Mouse (Mus musculus) intestine, embryonic 16.5 days (tissue): Measurements from ENCODE around the gene Mnd1. TPM values are rescaled to one million over a fixed set of nuclear protein-coding genes. Genes with fewer than 3 reads are reported as not detected.

Experiments used
- ATAC-seq: fragments of 200-750 bp; cut with Nextera tagmentation; 2 replicates; pipeline ENCODE4 v1.8.0; 2017; ENCODE audit warnings: moderate TSS enrichment, moderate library complexity
- H3K27ac ChIP-seq: fragments of 300-500 bp; sonication (generic); 2 replicates; pipeline ENCODE4 v1.5.1; 2014; ENCODE audit warnings: mild to moderate bottlenecking, low read length
- H3K27me3 ChIP-seq: fragments of 300-500 bp; sonication (generic); replicated peaks from 2 replicates; pipeline ENCODE4 v1.6.1; 2014; ENCODE audit warnings: low read length, control low read depth, mixed read lengths; ENCODE audit not compliant: control insufficient read depth, insufficient read depth
- H3K36me3 ChIP-seq: fragments of 300-500 bp; sonication (generic); 2 replicates; pipeline ENCODE4 v1.6.1; 2014; ENCODE audit warnings: low read length, control low read depth; ENCODE audit not compliant: control insufficient read depth, insufficient read depth
- H3K4me1 ChIP-seq: fragments of 300-500 bp; sonication (generic); 2 replicates; pipeline ENCODE4 v1.6.1; 2014; ENCODE audit warnings: low read length, control low read depth, mixed read lengths; ENCODE audit not compliant: control insufficient read depth, insufficient read depth
- H3K4me2 ChIP-seq: fragments of 300-500 bp; sonication (generic); 2 replicates; pipeline ENCODE4 v1.6.1; 2014; ENCODE audit warnings: low read depth, low read length, control low read depth
- H3K4me3 ChIP-seq: fragments of 300-500 bp; sonication (generic); 2 replicates; pipeline ENCODE4 v1.5.1; 2014; ENCODE audit warnings: mild to moderate bottlenecking, low read length
- H3K9ac ChIP-seq: fragments of 300-500 bp; sonication (generic); 2 replicates; pipeline ENCODE4 v1.6.1; 2014; ENCODE audit warnings: low read depth, low read length
- H3K9me3 ChIP-seq: fragments of 300-500 bp; sonication (generic); 2 replicates; pipeline ENCODE4 v1.6.1; 2016; ENCODE audit warnings: low read length, control low read depth; ENCODE audit not compliant: control insufficient read depth
- WGBS: fragments of 180-500 bp; shearing (Covaris S2); extraction: QIAGEN DNeasy Blood & Tissue Kit; methylation state at CpG from one replicate; pipeline ENCODE4 v1.1.7; 2014; 5-methylcytosine and 5-hydroxymethylcytosine counted together
- polyA plus RNA-seq: library from polyadenylated mRNA; unstranded; fragments of >200 nt; fragmentation: Nextera tagmentation; extraction: Ambion mirVana; gene quantifications from 2 replicates; pipeline ENCODE4 v1.2.1, GENCODE M21; 2015

The Mnd1 gene
- polyA plus RNA-seq, 1 experiment from 2014 or later, result 9.9 TPM

DNA sequence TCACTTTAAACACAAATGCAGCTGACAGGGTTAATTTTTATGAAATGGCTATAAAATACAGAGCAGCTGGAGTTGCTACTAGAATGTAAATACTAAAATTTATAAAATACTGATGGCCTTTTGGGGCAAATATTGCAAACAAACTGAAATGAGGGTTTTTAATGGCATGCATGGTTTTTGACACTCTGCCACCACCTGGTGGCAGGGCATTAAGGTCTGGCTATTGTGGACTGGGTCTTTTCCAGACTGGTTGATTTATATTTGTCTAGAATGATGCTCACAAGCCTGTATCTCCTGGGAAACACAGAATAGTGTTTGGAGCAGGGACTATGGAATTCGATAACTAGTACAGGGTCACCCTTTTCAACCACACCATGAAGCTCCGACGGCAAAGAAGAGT, 32.1 kb downstream of the Mnd1 start:
- Histone ChIP-seq H3K27me3 (no peaks in the 10 kb centered on the region), H3K4me1 (no peaks in the 10 kb centered on the region), H3K9ac (no peak overlapping the region), H3K4me3 (no peak overlapping the region), H3K4me2 (no peak overlapping the region), H3K27ac (no peak overlapping the region), H3K9me3 (no peaks in the 10 kb centered on the region), H3K36me3 (no peaks in the 10 kb centered on the region)
- no peak for ATAC-seq
- WGBS, result 66% methylated on average over 3 of the region's 3 CpGs

GRCm38 (mm10) chr3:84118718-84119117, 36.9 kb downstream of the Mnd1 start:
- H3K9ac ChIP-seq, result no peak overlapping the region
- H3K36me3 ChIP-seq, result no peaks in the 10 kb centered on the region
- no peak for ATAC-seq
- H3K4me2 ChIP-seq, result no peak overlapping the region
- no peak overlapping the region for H3K27ac ChIP-seq
- H3K9me3 ChIP-seq, result no peaks in the 10 kb centered on the region
- no peaks in the 10 kb centered on the region for H3K4me1 ChIP-seq
- 82% methylated on average over 7 of the region's 7 CpGs for WGBS
- no peak overlapping the region for H3K4me3 ChIP-seq
- H3K27me3 ChIP-seq, result no peaks in the 10 kb centered on the region

DNA sequence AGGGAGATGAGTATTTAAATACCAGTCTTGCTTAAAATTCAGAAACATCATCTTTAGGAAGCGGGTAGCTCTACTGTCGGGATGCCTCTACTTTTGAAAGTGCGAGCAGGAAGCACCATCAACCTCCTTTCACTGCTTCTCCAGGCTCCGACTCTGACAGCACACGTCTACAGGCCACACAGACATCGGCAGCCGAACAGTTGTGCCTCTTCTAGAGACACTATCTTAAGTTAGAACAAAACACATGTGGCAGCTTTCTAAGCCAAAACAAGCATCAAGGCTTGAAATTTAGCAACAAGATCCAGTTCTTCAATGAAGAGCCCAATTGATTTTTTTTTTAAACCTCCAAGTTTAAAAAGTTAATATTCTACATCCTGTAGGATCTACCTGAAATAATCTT, 37.4 kb downstream of the Mnd1 start:
- ATAC-seq, result no peak
- WGBS, result 77% methylated on average over 7 of the region's 7 CpGs
- Histone ChIP-seq H3K4me3 (no peak overlapping the region), H3K9ac (no peak overlapping the region), H3K4me2 (no peak overlapping the region), H3K36me3 (no peaks in the 10 kb centered on the region), H3K4me1 (no peaks in the 10 kb centered on the region), H3K27ac (no peak overlapping the region), H3K9me3 (no peaks in the 10 kb centered on the region), H3K27me3 (no peaks in the 10 kb centered on the region)

DNA sequence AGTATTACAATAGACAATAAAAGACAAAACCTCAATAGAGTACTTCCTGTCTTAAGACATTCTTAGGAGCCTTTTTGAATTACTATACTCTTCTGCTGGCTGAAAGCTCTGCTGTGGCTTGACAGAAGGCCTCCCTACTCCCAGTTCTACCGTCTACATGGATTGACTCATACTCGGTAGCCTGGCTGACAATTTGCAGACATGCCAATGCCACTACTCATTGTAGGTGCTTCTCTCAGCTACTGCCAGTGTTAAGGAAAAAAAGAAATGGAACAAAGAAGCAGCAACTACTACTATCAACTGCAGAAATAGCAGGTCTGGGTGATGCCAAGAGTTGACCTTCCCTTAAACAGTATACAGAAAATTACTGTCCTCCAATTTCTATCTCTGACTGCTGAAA, 47.0 kb downstream of the Mnd1 start:
- H3K4me3 ChIP-seq, result no peak overlapping the region
- H3K9ac ChIP-seq, result no peak overlapping the region
- WGBS, result 74% methylated on average over 2 of the region's 2 CpGs
- H3K4me2 ChIP-seq, result no peak overlapping the region
- no peak overlapping the region for H3K27ac ChIP-seq
- no peaks in the 10 kb centered on the region for H3K36me3 ChIP-seq
- H3K9me3 ChIP-seq, result no peaks in the 10 kb centered on the region
- no peaks in the 10 kb centered on the region for H3K4me1 ChIP-seq
- no peaks in the 10 kb centered on the region for H3K27me3 ChIP-seq
- ATAC-seq, result no peak

DNA sequence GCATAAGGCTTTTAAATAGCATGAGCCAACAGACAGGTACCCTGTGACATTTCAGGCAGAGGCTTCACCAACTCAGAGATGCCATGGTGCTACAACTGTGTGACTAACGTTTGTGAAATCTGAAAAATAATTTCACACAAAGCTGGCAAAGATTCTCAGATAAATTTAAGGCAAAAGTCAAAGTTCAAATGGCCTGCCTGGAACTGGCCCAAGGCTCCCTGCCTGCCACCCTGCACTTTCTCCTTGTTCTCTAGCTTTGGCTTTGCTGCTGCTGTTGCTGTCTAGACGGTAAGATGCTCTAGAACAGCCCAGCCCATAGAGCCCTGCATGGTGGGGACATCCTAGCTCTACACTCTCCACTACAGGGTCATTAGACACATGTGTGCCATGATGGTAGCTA, 49.5 kb downstream of the Mnd1 start:
- 83% methylated on average over 2 of the region's 2 CpGs for WGBS
- H3K4me2 ChIP-seq, result no peak overlapping the region
- no peaks in the 10 kb centered on the region for H3K9me3 ChIP-seq
- H3K27me3 ChIP-seq, result no peaks in the 10 kb centered on the region
- ATAC-seq, result no peak
- H3K27ac ChIP-seq, result no peak overlapping the region
- no peaks in the 10 kb centered on the region for H3K4me1 ChIP-seq
- no peak overlapping the region for H3K9ac ChIP-seq
- no peaks in the 10 kb centered on the region for H3K36me3 ChIP-seq
- H3K4me3 ChIP-seq, result no peak overlapping the region

DNA sequence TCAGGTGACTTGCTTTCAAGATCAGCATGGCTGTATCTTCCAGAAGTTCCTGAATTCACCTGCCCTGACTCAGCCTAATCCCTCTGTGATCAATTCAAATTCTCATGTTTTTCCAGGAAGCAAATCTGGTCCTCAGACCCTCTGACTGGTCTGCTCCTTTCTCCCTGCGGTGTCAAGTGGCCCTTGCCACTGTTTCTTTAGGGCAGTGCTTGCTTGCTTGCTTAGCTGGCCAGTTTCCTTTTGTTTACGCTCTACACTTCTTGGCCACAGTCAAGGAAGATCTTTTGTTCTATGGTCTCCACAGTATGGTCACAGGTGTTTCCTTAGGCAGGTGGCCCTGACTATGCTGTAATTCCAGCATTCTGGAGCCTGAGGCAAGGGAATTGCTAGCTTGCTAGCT, 52.0 kb downstream of the Mnd1 start:
- H3K9me3 ChIP-seq, result no peaks in the 10 kb centered on the region
- no peak overlapping the region for H3K9ac ChIP-seq
- H3K4me2 ChIP-seq, result no peak overlapping the region
- no peaks in the 10 kb centered on the region for H3K27me3 ChIP-seq
- no peaks in the 10 kb centered on the region for H3K36me3 ChIP-seq
- no peaks in the 10 kb centered on the region for H3K4me1 ChIP-seq
- WGBS, result 71% methylated on average over 2 of the region's 2 CpGs
- no peak for ATAC-seq
- no peak overlapping the region for H3K27ac ChIP-seq
- no peak overlapping the region for H3K4me3 ChIP-seq

GRCm38 (mm10) chr3:84092875-84093274, 62.7 kb downstream of the Mnd1 start:
- Histone ChIP-seq H3K9me3 (no peaks in the 10 kb centered on the region), H3K4me3 (no peak overlapping the region), H3K4me1 (no peaks in the 10 kb centered on the region), H3K36me3 (no peaks in the 10 kb centered on the region), H3K4me2 (no peak overlapping the region), H3K27ac (no peak overlapping the region), H3K9ac (no peak overlapping the region), H3K27me3 (no peaks in the 10 kb centered on the region)
- ATAC-seq, result peak; percentile 99
- 78% methylated on average over 2 of the region's 2 CpGs for WGBS

DNA sequence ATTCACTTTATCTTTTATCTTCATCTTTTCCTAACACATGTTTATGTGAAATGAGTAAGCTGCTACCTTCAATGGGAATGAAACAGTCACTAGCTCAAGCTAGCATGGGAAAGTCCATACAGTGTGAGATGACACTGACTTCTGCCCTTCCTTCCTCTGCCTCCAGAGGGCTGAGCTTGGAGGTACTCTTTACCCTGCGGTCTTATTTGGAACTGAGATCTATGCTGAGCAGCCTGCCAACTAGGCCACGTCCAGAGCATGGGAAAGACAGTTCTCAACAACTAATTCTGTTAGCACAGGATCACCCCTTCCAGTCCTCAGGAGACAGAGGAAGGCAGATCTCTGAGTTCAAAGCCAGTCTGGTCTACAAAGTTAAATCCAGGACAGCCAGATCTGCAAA, 64.6 kb downstream of the Mnd1 start:
- Histone ChIP-seq H3K9me3 (no peaks in the 10 kb centered on the region), H3K27me3 (no peaks in the 10 kb centered on the region), H3K36me3 (no peaks in the 10 kb centered on the region), H3K4me1 (no peaks in the 10 kb centered on the region), H3K4me2 (no peak overlapping the region), H3K27ac (no peak overlapping the region), H3K9ac (no peak overlapping the region), H3K4me3 (no peak overlapping the region)
- WGBS, result 48% methylated on average over 2 of the region's 2 CpGs
- no peak for ATAC-seq

DNA sequence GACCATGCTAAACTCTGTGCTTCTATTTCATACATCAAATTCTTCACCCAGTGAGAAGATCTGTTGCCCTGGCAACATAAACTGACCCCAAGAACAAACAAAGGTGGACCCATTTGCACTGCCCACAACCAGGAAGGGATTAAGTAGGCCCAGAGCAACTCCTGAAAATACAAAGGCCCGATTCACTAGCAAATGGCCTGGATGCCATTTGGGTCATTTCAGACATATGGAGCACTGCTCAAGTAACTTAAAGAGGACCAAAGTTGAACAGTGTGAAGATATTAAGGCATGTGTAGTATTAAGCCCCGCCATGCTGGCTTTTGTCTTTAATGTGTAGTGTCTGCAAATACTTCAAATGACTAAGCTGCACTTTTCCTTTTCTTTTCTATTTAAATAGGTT, 68.7 kb downstream of the Mnd1 start:
- Histone ChIP-seq H3K9ac (no peak overlapping the region), H3K27ac (no peak overlapping the region), H3K4me2 (no peak overlapping the region), H3K4me3 (no peak overlapping the region), H3K27me3 (no peaks in the 10 kb centered on the region), H3K36me3 (no peaks in the 10 kb centered on the region), H3K4me1 (peaks cover 9% of the 10 kb centered on the region; the same call in 1 of the 2 replicates), H3K9me3 (no peaks in the 10 kb centered on the region; the same call in 1 of the 2 replicates)
- WGBS, result 62% methylated on average over 2 of the region's 2 CpGs
- ATAC-seq, result no peak

DNA sequence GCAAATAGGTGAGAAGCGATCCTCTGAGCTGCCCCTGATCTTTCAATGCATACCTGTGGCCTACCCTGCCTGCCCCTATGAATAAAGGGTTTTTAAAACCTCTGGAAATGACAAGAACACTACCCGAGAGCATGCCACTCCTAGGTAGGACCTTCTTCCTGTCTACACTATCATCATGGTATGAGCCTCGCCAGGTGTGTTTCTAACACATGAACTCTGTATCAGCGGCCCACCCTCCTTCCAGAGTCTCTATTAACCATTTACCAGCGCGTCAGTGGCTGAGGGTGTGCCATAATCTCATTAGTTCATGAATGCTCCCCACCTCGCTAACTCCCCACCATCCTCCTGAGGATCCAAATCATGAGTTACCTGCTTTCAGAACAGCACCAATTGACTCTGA, 69.2 kb downstream of the Mnd1 start:
- Histone ChIP-seq H3K27ac (no peak overlapping the region), H3K4me2 (no peak overlapping the region), H3K9ac (no peak overlapping the region), H3K4me1 (peaks cover 9% of the 10 kb centered on the region; the same call in 1 of the 2 replicates), H3K4me3 (no peak overlapping the region), H3K9me3 (no peaks in the 10 kb centered on the region; the same call in 1 of the 2 replicates), H3K36me3 (no peaks in the 10 kb centered on the region), H3K27me3 (no peaks in the 10 kb centered on the region)
- WGBS, result 69% methylated on average over 7 of the region's 7 CpGs
- ATAC-seq, result peak; percentile 87
